Mouse (Mus musculus) small intestine, adult 2 months (tissue): ENCODE data around the gene Ero1l.

ENCODE experiments used
- CTCF ChIP-seq: fragments of 200-500 bp; IDR thresholded peaks from 2 replicates; pipeline ENCODE4 v1.5.1; 2012; ENCODE audit warnings: low read depth, mild to moderate bottlenecking, control low read depth, inconsistent platforms, low read length, moderate library complexity, mixed read lengths; ENCODE audit not compliant: insufficient replicate concordance, insufficient read length; ENCODE audit errors: extremely low read depth
- POLR2A ChIP-seq: fragments of 200-500 bp; IDR thresholded peaks from 2 replicates; pipeline ENCODE4 v1.6.1; 2012; ENCODE audit warnings: low read depth, mild to moderate bottlenecking, control low read depth, inconsistent platforms, low read length, moderate library complexity

DNA sequence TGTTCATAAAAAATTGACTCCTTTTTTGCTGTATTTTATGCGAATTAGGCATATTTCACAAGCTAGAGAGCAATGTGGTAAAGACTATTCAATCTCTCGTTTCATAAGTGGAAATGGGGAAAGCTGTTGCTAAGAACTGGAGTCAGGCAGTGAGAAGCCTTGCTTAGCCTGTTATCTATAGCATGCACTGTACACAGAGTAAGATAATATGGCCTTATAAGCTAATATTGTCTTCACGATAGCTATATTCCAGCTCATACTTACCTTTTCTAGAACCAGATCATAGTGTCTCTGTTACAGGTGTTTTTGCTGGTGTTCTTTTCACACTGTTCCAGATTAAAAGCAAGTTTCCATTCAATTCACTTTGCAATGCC lies 653 bp upstream of the Ero1l start:
- TF ChIP-seq POLR2A (no peak), CTCF (no peak)
